Mouse (Mus musculus) CH12.LX (cell line): ENCODE results near the gene Adam12.

Source experiments
- BHLHE40 ChIP-seq: IDR thresholded peaks from 2 replicates; pipeline ENCODE4 v1.6.1; 2011; ENCODE audit warnings: mild to moderate bottlenecking, low read depth, low read length, improper control_type of control experiment
- CTCF ChIP-seq, 2 experiments: IDR thresholded peaks in 1 of 2; conservative IDR thresholded peaks in 1 of 2; 2 replicates each; pipeline ENCODE4 v1.5.1; 2011 to 2012; ENCODE audit warnings: low read depth in 2 of 2, low read length in 2 of 2, improper control_type of control experiment in 1 of 2, inconsistent platforms in 1 of 2, mild to moderate bottlenecking in 1 of 2, moderate library complexity in 1 of 2
- E2F4 ChIP-seq: IDR thresholded peaks from 2 replicates; pipeline ENCODE4 v1.6.1; 2011; ENCODE audit warnings: low read depth, low read length, improper control_type of control experiment; ENCODE audit not compliant: insufficient replicate concordance
- JUND ChIP-seq: conservative IDR thresholded peaks from 2 replicates; pipeline ENCODE4 v1.6.1; 2011; ENCODE audit warnings: low read depth, low read length, improper control_type of control experiment
- KAT2A ChIP-seq: IDR thresholded peaks from 2 replicates; pipeline ENCODE4 v1.6.1; 2012; ENCODE audit warnings: low read length, improper control_type of control experiment, inconsistent platforms; ENCODE audit not compliant: insufficient replicate concordance
- MAZ ChIP-seq: IDR thresholded peaks from 2 replicates; pipeline ENCODE4 v1.6.1; 2012; ENCODE audit warnings: low read depth, mild to moderate bottlenecking, inconsistent platforms, low read length, improper control_type of control experiment, moderate library complexity
- POLR2A ChIP-seq: IDR thresholded peaks from 2 replicates; pipeline ENCODE4 v1.6.1; 2011; ENCODE audit warnings: low read depth, mild to moderate bottlenecking, improper control_type of control experiment, low read length
- POLR2AphosphoS2 ChIP-seq: IDR thresholded peaks from 2 replicates; pipeline ENCODE4 v1.6.1; 2011; ENCODE audit warnings: low read depth, low read length, improper control_type of control experiment
- RCOR1 ChIP-seq: conservative IDR thresholded peaks from 2 replicates; pipeline ENCODE4 v1.6.1; 2012; ENCODE audit warnings: low read depth, mild to moderate bottlenecking, inconsistent platforms, low read length, improper control_type of control experiment
- SIN3A ChIP-seq: IDR thresholded peaks from 2 replicates; pipeline ENCODE4 v1.6.1; 2012; ENCODE audit warnings: low read length, improper control_type of control experiment, inconsistent platforms
- UBTF ChIP-seq: IDR thresholded peaks from 2 replicates; pipeline ENCODE4 v1.6.1; 2012; ENCODE audit warnings: low read depth, mild to moderate bottlenecking, inconsistent platforms, low read length, improper control_type of control experiment, moderate library complexity
- ZC3H11A ChIP-seq: IDR thresholded peaks from 2 replicates; pipeline ENCODE4 v1.6.1; 2012; ENCODE audit warnings: low read depth, mild to moderate bottlenecking, inconsistent platforms, low read length, improper control_type of control experiment

GRCm38 (mm10) chr7:134272421-134272820, 40.5 kb upstream of the Adam12 start:
- TF ChIP-seq CTCF (conservative IDR thresholded peaks at IDR 0.05 in 1 of 2, IDR thresholded peaks at IDR 0.05 in 1 of 2; ENCODE audit: low read depth in 2 of 2, low read length in 2 of 2) (no peak), POLR2A (no peak), ZC3H11A (no peak), E2F4 (no peak), UBTF (no peak), RCOR1 (no peak), POLR2AphosphoS2 (no peak), BHLHE40 (no peak), SIN3A (no peak), KAT2A (no peak), JUND (no peak), MAZ (no peak)
